Mouse (Mus musculus): Measurements from ENCODE around the gene Gltpd2. TPM values are rescaled to one million over a fixed set of nuclear protein-coding genes. Genes with fewer than 3 reads are reported as not detected.
A peak's percentile ranks its signal among the peaks of the same experiment; 100 is the strongest.

Gene Gltpd2
- total and polyA plus RNA-seq, 3 experiments = 0.06 TPM; not detected in 2

DNA sequence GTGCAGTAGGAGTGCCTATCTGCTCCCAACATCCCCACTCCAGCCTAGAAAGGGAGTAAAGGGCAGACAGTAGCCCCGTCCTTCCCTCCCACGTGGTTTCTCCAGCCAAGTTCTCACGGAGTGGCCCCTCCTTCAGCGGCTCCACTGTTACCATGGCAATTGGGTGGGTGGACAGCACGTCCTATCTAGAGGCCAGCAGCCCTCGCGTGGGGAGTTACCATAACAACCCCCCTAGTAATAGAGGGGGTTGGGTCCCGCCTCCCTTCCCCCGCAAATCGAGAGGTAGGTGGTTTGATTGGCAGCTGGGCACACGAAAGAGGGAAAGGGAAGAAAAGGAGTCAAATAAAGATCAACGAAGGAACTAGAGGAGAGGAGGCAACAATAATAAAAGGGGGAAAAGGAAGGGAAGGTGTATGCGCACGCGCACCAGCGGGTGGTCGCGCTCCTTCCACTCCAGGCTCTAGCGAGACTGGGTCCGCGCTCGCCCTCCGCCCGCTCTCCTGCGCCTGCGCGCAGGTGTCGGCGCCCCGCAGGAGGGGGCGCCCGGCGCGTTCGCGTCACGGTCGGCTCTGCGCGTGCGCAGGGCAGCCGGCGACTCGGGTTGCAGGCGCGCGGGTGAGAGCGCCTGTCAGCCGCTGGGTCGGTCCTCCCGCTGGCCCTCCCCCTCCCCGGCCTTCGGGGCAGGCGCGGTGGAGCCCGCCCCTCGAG, 43.4 kb downstream of the Gltpd2 start, which contains the start of gene Mink1:
Gene Mink1, plus strand, starts transcription at position 595 of the 708 bp plus-strand sequence.
- Histone ChIP-seq H3K4me3 (ENCODE audit: control insufficient read depth in 1 of 2, insufficient read depth in 1 of 2, low read depth in 2 of 2, low read length in 2 of 2) (peak within 1 kb of the TSS; percentile 73 to 75), H3K36me3 (ENCODE audit: control insufficient read depth in 1 of 2, insufficient read depth in 2 of 2, low read length in 2 of 2) (peaks cover 0 to 19% of the 10 kb centered on the region in 2 experiments; a peak in 2 of 4 replicates), H3K27me3 (ENCODE audit: control insufficient read depth in 1 of 2, insufficient read depth in 2 of 2, low read length in 2 of 2) (no peaks in the 10 kb centered on the region), H3K79me2 (ENCODE audit: control insufficient read depth, insufficient read depth, low read length, poor library complexity) (peaks cover 23% of the 10 kb centered on the region), H3K4me1 (ENCODE audit: control insufficient read depth in 1 of 2, insufficient read depth in 2 of 2, low read length in 2 of 2) (peaks cover 0 to 27% of the 10 kb centered on the region in 2 experiments; a peak in 3 of 4 replicates), H3K9me3 (replicated peaks; ENCODE audit: insufficient read depth, low read length) (no peaks in the 10 kb centered on the region), H3K9ac (ENCODE audit: control insufficient read depth, low read depth, low read length, poor library complexity, severe bottlenecking) (peak within 1 kb of the TSS; percentile 83), H3K27ac (ENCODE audit: control insufficient read depth, low read depth, low read length) (peak within 1 kb of the TSS; percentile 48)
- TF ChIP-seq USF2 (IDR thresholded peaks at IDR 0.05; ENCODE audit: borderline replicate concordance in 1 of 2, insufficient read depth in 1 of 2, low read depth in 1 of 2, low read length in 2 of 2) (no peak), MAFK (IDR thresholded peaks at IDR 0.05; ENCODE audit: borderline replicate concordance, low read depth, low read length) (no peak), ZNF384 (IDR thresholded peaks at IDR 0.05; ENCODE audit: low read depth, low read length) (no peak), ZMIZ1 (IDR thresholded peaks at IDR 0.05; ENCODE audit: low read depth, low read length) (peak; percentile 71; the same call in 1 of the 2 replicates), ELF1 (IDR thresholded peaks at IDR 0.05; ENCODE audit: low read depth, low read length) (no peak), POLR2A (IDR thresholded peaks at IDR 0.05; ENCODE audit: control insufficient read depth in 1 of 2, insufficient read depth in 1 of 2, low read depth in 1 of 2, low read length in 2 of 2, poor library complexity in 1 of 2) (peak; percentile 75 to 87), CHD2 (IDR thresholded peaks at IDR 0.05; ENCODE audit: low read length) (no peak), NELFE (IDR thresholded peaks at IDR 0.05; ENCODE audit: low read depth, low read length) (peak; percentile 89), SMC3 (IDR thresholded peaks at IDR 0.05; ENCODE audit: low read depth, low read length) (no peak), MAX (IDR thresholded peaks at IDR 0.05; ENCODE audit: low read length) (peak; percentile 78), MEF2A (IDR thresholded peaks at IDR 0.05; ENCODE audit: extremely low read depth, insufficient replicate concordance, low read depth, low read length, poor library complexity, severe bottlenecking) (no peak), TBP (IDR thresholded peaks at IDR 0.05; ENCODE audit: low read depth, low read length) (no peak), RAD21 (IDR thresholded peaks at IDR 0.05; ENCODE audit: low read depth, low read length) (no peak), HCFC1 (IDR thresholded peaks at IDR 0.05; ENCODE audit: low read depth, low read length) (peak; percentile 21), MXI1 (IDR thresholded peaks at IDR 0.05; ENCODE audit: low read depth, low read length) (peak; percentile 87), SIN3A (IDR thresholded peaks at IDR 0.05; ENCODE audit: low read length) (peak; percentile 80), POLR2AphosphoS2 (IDR thresholded peaks at IDR 0.05; ENCODE audit: low read length) (peak; percentile 43; the same call in 1 of the 2 replicates), MAZ (IDR thresholded peaks at IDR 0.05; ENCODE audit: low read depth, low read length) (peak; percentile 85), JUND (IDR thresholded peaks at IDR 0.05; ENCODE audit: low read depth, low read length) (no peak), KAT2A (conservative IDR thresholded peaks at IDR 0.05; ENCODE audit: low read depth, low read length) (no peak), CTCF (IDR thresholded peaks at IDR 0.05 in 2 of 3, conservative IDR thresholded peaks at IDR 0.05 in 1 of 3; ENCODE audit: control insufficient read depth in 1 of 3, insufficient read depth in 1 of 3, low read depth in 2 of 3, low read length in 3 of 3, poor library complexity in 1 of 3, severe bottlenecking in 1 of 3) (peak in 1 of 3 experiments; percentile 8; a peak in 1 of 6 replicates), TAL1 (IDR thresholded peaks at IDR 0.05; ENCODE audit: low read length) (peak; percentile 25; the same call in 1 of the 2 replicates), NRF1 (IDR thresholded peaks at IDR 0.05; ENCODE audit: insufficient read depth, low read depth, low read length, poor library complexity, severe bottlenecking) (peak; percentile 97), TCF12 (IDR thresholded peaks at IDR 0.05; ENCODE audit: low read depth, low read length) (peak; percentile 63; the same call in 1 of the 2 replicates), GABPA (IDR thresholded peaks at IDR 0.05; ENCODE audit: low read depth, low read length) (no peak), GATA1 (IDR thresholded peaks at IDR 0.05; ENCODE audit: low read depth, low read length) (peak; percentile 20; the same call in 1 of the 2 replicates), ETS1 (IDR thresholded peaks at IDR 0.05; ENCODE audit: low read depth, low read length) (no peak; the same call in 1 of the 2 replicates), ZC3H11A (IDR thresholded peaks at IDR 0.05; ENCODE audit: low read depth, low read length) (no peak), MYC (IDR thresholded peaks at IDR 0.05; ENCODE audit: low read depth, low read length) (0 out of 2 replicates have a peak, but pooled peaks have one; percentile 16), USF1 (IDR thresholded peaks at IDR 0.05; ENCODE audit: low read depth, low read length) (peak; percentile 74), MYB (IDR thresholded peaks at IDR 0.05; ENCODE audit: low read depth, low read length) (no peak), UBTF (IDR thresholded peaks at IDR 0.05; ENCODE audit: borderline replicate concordance, insufficient read depth, low read depth, low read length) (no peak), RCOR1 (IDR thresholded peaks at IDR 0.05; ENCODE audit: low read depth, low read length) (no peak)
- DNase-seq (ENCODE audit: low read depth, low spot score) = peak; percentile 92

All from MEL (cell line).